Mouse (Mus musculus) heart, embryonic 11.5 days (tissue): ENCODE measurements around the gene Car1. TPM values are rescaled to one million over a fixed set of nuclear protein-coding genes. Genes with fewer than 3 reads are reported as not detected.

Source experiments
- ATAC-seq: fragments of 200-750 bp; cut with Nextera tagmentation; replicated peaks from 2 replicates; pipeline ENCODE4 v1.8.0; 2017; ENCODE audit warnings: moderate library complexity; ENCODE audit not compliant: insufficient number of reproducible peaks, low FRiP score, low TSS enrichment
- H3K27ac ChIP-seq: fragments of 300-500 bp; sonication (generic); 2 replicates; pipeline ENCODE4 v1.5.1; 2014; ENCODE audit warnings: mild to moderate bottlenecking, low read depth, low read length
- H3K27me3 ChIP-seq: fragments of 300-500 bp; sonication (generic); 2 replicates; pipeline ENCODE4 v1.6.1; 2014; ENCODE audit warnings: mild to moderate bottlenecking, low read length, mixed read lengths; ENCODE audit not compliant: control insufficient read depth, insufficient read depth
- H3K36me3 ChIP-seq: fragments of 300-500 bp; sonication (generic); 2 replicates; pipeline ENCODE4 v1.6.1; 2014; ENCODE audit warnings: mild to moderate bottlenecking, low read length, moderate library complexity, mixed read lengths; ENCODE audit not compliant: control insufficient read depth, insufficient read depth
- H3K4me1 ChIP-seq: fragments of 300-500 bp; sonication (generic); 2 replicates; pipeline ENCODE4 v1.6.1; 2014; ENCODE audit warnings: low read length; ENCODE audit not compliant: control insufficient read depth, insufficient read depth
- H3K4me2 ChIP-seq: fragments of 300-500 bp; sonication (generic); 2 replicates; pipeline ENCODE4 v1.6.1; 2014; ENCODE audit warnings: mild to moderate bottlenecking, moderate library complexity
- H3K4me3 ChIP-seq: fragments of 300-500 bp; sonication (generic); 2 replicates; pipeline ENCODE4 v1.5.1; 2014; ENCODE audit warnings: low read depth, low read length
- H3K9ac ChIP-seq: fragments of 300-500 bp; sonication (generic); 2 replicates; pipeline ENCODE4 v1.6.1; 2014; ENCODE audit warnings: mild to moderate bottlenecking, low read depth, low read length, moderate library complexity
- H3K9me3 ChIP-seq: fragments of 300-500 bp; sonication (generic); replicated peaks from 2 replicates; pipeline ENCODE4 v1.6.1; 2016; ENCODE audit warnings: low read length; ENCODE audit not compliant: control insufficient read depth
- WGBS: fragments of 180-500 bp; shearing (Covaris S2); extraction: QIAGEN DNeasy Blood & Tissue Kit; methylation state at CpG from one replicate; pipeline ENCODE4 v1.1.7; 2014; ENCODE audit not compliant: insufficient replicate concordance; 5-methylcytosine and 5-hydroxymethylcytosine counted together
- polyA plus RNA-seq: library from polyadenylated mRNA; unstranded; fragments of >200 nt; fragmentation: Nextera tagmentation; extraction: Ambion mirVana; gene quantifications from 2 replicates; pipeline ENCODE4 v1.2.1, GENCODE M21; 2014

The Car1 gene
- polyA plus RNA-seq = 0.44 and 1.3 TPM in 2 replicates

DNA sequence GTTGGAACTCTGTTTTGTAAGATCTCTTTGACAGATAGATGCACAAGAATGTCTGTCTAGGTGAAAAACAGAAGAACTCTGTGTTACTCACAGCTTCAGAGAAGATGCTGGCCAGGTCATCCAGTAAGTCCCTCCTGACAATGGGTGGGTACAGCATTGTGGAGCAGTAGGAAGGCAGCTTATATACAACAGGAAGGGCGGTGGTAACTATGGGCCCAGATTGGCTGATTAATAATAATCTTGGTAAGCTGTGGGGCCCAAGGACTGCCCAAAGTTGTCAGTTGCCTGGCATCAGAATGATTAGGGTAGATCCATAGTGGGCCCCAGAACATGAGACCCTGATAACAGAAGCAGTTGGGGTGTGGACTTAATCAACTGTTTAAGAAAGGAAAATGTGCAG lies at the start of gene Car1:
Gene Car1 (minus strand): TSS at position 158 of the 400 bp plus-strand sequence.
- ATAC-seq = no peak
- no peaks in the 10 kb centered on the region for H3K4me1 ChIP-seq
- no peak within 1 kb of the TSS for H3K9ac ChIP-seq
- H3K4me3 ChIP-seq = no peak within 1 kb of the TSS
- H3K36me3 ChIP-seq = no peaks in the 10 kb centered on the region
- H3K27me3 ChIP-seq = no peaks in the 10 kb centered on the region
- 63% methylated on average over 1 of the region's 1 CpGs for WGBS
- no peaks in the 10 kb centered on the region for H3K9me3 ChIP-seq
- no peak within 1 kb of the TSS for H3K27ac ChIP-seq
- H3K4me2 ChIP-seq = no peak within 1 kb of the TSS

DNA sequence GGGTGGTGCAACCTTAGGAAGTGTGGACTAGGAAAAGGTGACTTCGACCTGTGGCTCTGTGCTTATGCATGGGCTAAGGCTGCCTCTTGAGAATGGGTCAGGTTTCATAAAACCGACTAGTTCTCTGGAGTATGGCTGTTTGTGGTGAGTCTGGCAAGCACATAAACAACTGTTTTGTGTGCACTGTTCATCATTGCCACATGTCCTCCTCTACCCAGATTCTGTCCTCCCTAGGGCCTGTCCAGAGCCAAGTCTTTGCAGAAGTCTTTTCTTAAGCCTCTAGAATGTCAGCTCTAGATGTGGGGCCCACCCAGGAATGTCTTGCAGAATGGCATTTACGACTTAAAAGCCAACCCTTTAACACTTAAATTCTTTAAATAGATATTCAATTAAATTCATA lies 49.7 kb upstream of the Car1 start:
- H3K27ac ChIP-seq = no peak overlapping the region
- no peak overlapping the region for H3K4me3 ChIP-seq
- H3K4me2 ChIP-seq = no peak overlapping the region
- WGBS = 79% methylated on average over 3 of the region's 3 CpGs
- no peaks in the 10 kb centered on the region for H3K4me1 ChIP-seq
- no peaks in the 10 kb centered on the region for H3K36me3 ChIP-seq
- H3K9me3 ChIP-seq = no peaks in the 10 kb centered on the region
- H3K27me3 ChIP-seq = no peaks in the 10 kb centered on the region
- no peak for ATAC-seq
- no peak overlapping the region for H3K9ac ChIP-seq

DNA sequence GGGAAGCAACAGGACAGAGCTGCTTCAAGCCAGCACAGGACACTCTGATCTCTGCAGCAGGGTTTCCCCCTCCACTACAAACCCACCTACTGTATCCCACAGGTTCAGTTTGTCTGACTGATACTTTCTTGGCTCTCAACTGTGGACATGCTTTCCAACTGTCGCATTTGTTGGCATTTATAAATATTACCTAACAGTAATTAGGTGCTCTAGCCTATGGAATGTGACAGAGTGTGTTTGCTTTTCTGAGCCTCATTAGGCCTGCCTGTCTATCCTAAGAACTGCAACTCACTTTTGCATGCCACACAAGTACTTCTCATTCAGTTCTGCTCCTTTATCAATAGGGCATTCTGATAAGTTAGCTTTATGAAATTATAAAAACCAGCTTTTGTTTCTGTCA lies 46.3 kb upstream of the Car1 start:
- H3K27me3 ChIP-seq = no peaks in the 10 kb centered on the region
- WGBS = 78% methylated on average over 1 of the region's 1 CpGs
- no peaks in the 10 kb centered on the region for H3K9me3 ChIP-seq
- H3K27ac ChIP-seq = no peak overlapping the region
- no peak overlapping the region for H3K4me3 ChIP-seq
- no peak for ATAC-seq
- H3K4me2 ChIP-seq = no peak overlapping the region
- no peaks in the 10 kb centered on the region for H3K36me3 ChIP-seq
- H3K4me1 ChIP-seq = no peaks in the 10 kb centered on the region
- no peak overlapping the region for H3K9ac ChIP-seq

DNA sequence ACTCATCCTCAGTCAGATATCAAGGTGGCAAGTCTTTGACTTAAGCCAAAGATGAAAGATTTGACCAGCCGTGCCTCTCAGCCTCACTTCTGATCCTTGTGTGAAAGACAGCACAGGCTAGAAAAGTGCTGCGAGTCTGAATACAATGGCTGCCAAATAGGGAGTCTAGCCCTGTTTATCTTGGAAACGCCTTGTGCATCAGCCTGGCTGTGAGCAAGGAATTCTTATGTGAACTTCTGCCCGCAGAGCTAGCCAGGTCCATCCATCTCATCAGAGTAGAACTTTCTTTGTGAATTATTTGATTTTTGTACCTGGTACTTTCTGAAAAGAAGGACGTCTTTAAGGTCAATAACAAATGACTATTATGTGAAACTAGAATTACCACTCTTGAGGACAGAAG lies 45.8 kb upstream of the Car1 start:
- no peak overlapping the region for H3K4me2 ChIP-seq
- no peaks in the 10 kb centered on the region for H3K27me3 ChIP-seq
- no peaks in the 10 kb centered on the region for H3K9me3 ChIP-seq
- no peak overlapping the region for H3K9ac ChIP-seq
- 62% methylated on average over 5 of the region's 5 CpGs for WGBS
- ATAC-seq = no peak
- H3K36me3 ChIP-seq = no peaks in the 10 kb centered on the region
- no peak overlapping the region for H3K4me3 ChIP-seq
- H3K27ac ChIP-seq = no peak overlapping the region
- no peaks in the 10 kb centered on the region for H3K4me1 ChIP-seq

DNA sequence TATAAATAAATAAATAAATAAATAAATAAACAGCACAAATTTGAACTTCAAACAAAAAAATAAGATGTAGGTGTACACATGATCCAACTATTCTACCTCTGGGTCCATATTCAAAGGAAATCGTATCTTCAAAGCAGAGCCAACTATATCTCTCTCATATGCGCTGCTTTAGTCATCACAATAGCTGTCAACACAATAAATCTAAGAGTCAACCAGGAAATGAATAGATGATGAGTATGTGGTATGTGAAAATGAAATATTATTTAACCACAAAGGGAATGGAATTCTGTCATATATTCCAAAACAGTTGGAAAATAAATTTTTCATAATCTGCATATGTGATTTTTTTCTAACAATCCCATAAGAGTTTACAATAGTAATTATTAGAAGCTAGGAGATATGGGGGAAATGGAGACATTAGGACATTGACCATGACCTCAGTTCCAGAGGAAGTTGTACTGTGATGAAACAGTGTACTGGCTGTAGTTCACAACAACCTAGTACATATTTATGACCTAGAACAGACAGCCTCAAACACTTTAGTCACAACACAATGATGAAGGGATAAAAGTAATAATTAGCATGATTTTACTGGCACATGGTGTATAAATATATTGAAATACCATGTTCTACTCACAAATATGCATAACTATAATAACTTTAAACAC lies 40.6 kb upstream of the Car1 start:
- no peaks in the 10 kb centered on the region for H3K27me3 ChIP-seq
- no peaks in the 10 kb centered on the region for H3K36me3 ChIP-seq
- WGBS = 73% methylated on average over 2 of the region's 2 CpGs
- H3K4me3 ChIP-seq = no peak overlapping the region
- no peak overlapping the region for H3K9ac ChIP-seq
- H3K4me2 ChIP-seq = no peak overlapping the region
- no peaks in the 10 kb centered on the region for H3K9me3 ChIP-seq
- no peaks in the 10 kb centered on the region for H3K4me1 ChIP-seq
- no peak overlapping the region for H3K27ac ChIP-seq
- no peak for ATAC-seq

DNA sequence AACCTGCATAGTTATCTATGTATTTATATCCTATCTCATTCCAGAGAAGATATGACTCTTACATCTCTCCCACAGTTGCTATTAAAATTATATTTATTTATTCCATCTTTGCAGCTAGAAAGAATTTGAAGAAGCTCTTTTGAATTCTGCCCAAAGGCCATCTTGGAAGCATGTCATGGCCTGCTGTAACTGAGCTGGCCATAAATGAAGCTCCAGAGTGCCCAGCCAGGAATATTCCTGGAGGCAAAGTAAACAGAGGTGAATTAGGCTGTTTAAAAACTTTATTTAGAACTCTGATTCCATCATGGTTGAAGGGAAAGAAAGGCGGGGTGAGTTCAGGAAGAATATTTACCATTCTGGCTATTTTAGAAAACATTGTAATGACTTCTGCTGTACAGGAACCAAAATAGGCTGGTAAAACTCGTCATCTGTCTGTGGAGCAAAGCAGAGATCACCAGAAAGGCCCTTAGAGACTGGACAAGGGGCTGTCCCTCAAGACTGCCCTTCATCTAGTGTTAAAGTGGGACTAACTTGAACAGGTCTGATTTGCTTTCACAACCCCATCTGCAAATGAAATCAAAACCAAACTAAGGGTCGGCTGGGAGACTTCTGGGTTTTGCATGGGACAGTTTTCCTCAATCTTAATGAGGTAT lies 31.4 kb upstream of the Car1 start:
- 68% methylated on average over 3 of the region's 3 CpGs for WGBS
- H3K4me1 ChIP-seq = no peaks in the 10 kb centered on the region
- no peak overlapping the region for H3K4me3 ChIP-seq
- H3K27me3 ChIP-seq = no peaks in the 10 kb centered on the region
- H3K27ac ChIP-seq = no peak overlapping the region
- H3K9ac ChIP-seq = no peak overlapping the region
- no peak overlapping the region for H3K4me2 ChIP-seq
- no peaks in the 10 kb centered on the region for H3K36me3 ChIP-seq
- H3K9me3 ChIP-seq = no peaks in the 10 kb centered on the region
- no peak for ATAC-seq

DNA sequence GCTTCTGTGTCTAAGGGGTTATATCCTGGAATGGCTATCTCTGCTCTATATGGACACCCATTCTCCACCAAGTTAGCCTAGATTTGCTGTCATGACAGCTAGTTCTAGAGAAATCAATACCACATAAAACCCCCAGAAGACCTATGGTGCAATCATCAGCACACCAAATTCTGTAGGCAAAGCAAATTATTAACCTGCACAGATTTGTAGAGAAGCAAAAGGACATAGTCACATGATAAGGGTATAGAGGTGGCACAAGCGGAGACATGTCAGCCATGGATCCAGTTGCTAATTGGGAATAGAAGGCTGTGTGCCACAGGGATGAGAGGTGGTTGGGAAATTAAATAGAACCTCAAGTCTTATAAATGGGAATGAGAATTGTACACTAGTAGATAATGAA lies 30.8 kb upstream of the Car1 start:
- WGBS = 86% methylated on average over 1 of the region's 1 CpGs
- no peak for ATAC-seq
- Histone ChIP-seq H3K27me3 (no peaks in the 10 kb centered on the region), H3K4me2 (no peak overlapping the region), H3K4me3 (no peak overlapping the region), H3K9me3 (no peaks in the 10 kb centered on the region), H3K4me1 (no peaks in the 10 kb centered on the region), H3K9ac (no peak overlapping the region), H3K36me3 (no peaks in the 10 kb centered on the region), H3K27ac (no peak overlapping the region)

DNA sequence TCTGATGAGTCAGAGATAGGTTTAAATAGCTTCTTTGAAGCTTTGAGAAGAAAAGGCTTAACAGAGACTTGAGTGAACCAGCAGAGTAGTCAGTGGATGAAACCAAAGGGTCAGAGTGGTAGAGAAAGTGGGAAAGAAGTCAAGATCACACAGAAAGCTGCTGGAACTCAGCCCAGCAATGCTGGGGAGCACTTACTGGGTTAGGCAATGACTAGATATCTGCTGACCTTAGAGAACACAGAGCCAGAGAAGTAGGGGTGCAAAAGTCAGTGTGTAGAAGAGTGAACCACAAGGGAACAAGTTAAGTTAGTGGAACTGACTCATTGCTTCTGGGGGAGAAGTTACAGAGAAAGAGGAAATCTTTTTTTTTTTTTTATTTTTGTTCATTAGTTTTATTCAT lies 24.6 kb upstream of the Car1 start:
- no peaks in the 10 kb centered on the region for H3K9me3 ChIP-seq
- no peak overlapping the region for H3K9ac ChIP-seq
- no peak overlapping the region for H3K4me3 ChIP-seq
- no peaks in the 10 kb centered on the region for H3K36me3 ChIP-seq
- H3K27me3 ChIP-seq = no peaks in the 10 kb centered on the region
- H3K4me2 ChIP-seq = no peak overlapping the region
- ATAC-seq = no peak
- no peaks in the 10 kb centered on the region for H3K4me1 ChIP-seq
- no peak overlapping the region for H3K27ac ChIP-seq

DNA sequence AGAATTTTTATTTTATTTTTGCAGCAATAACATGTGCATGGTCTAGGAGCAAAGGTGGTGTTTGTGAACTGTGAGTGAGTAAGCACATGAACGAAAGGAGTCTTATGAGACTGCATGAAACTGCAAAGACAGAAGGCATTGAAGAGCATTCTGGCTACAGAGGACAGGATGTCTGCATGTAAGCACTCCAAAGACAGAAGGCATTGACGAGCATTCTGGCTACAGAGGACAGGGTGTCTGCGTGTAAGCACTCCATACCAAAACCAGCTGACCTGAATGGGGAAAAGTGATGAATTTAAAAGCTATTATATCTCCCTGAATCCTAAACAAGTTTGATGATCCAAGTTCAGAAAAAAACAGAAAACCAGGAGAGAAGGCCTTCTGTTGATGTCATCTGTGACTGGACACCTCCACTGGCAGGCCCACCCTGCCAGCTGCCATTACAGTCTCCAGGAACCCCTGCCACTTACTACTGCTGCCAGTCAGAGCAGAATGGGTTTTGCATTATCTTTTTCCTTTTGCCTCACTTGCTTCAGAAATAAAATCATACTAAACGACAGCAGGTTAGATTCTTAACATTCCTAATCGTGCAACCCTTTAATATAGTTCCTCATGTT lies 23.2 kb upstream of the Car1 start:
- H3K4me3 ChIP-seq = no peak overlapping the region
- WGBS = 73% methylated on average over 5 of the region's 5 CpGs

More for the DNA sequence above, 23.2 kb upstream of the Car1 start:
- H3K36me3 ChIP-seq = no peaks in the 10 kb centered on the region
- no peak overlapping the region for H3K4me2 ChIP-seq
- no peaks in the 10 kb centered on the region for H3K9me3 ChIP-seq
- H3K9ac ChIP-seq = no peak overlapping the region
- ATAC-seq = no peak
- H3K4me1 ChIP-seq = no peaks in the 10 kb centered on the region
- no peak overlapping the region for H3K27ac ChIP-seq
- no peaks in the 10 kb centered on the region for H3K27me3 ChIP-seq
